Mouse (Mus musculus) limb, embryonic 11.5 days (tissue): Measurements from ENCODE around the gene Rcan1. TPM values are rescaled to one million over a fixed set of nuclear protein-coding genes. Genes with fewer than 3 reads are reported as not detected.

Source experiments
- ATAC-seq: fragments of 200-750 bp; cut with Nextera tagmentation; 2 replicates; pipeline ENCODE4 v1.8.0; 2017; ENCODE audit warnings: low read depth; ENCODE audit not compliant: insufficient number of reproducible peaks, low FRiP score, low TSS enrichment
- DNase-seq: peaks from one replicate; pipeline ENCODE4 v3.0.0-alpha.2; 2015; ENCODE audit warnings: low spot score
- H3K27ac ChIP-seq: fragments of 300-500 bp; sonication (generic); replicated peaks from 2 replicates; pipeline ENCODE4 v1.5.1; 2014; ENCODE audit warnings: low read depth, mild to moderate bottlenecking, low read length
- H3K27me3 ChIP-seq: fragments of 300-500 bp; sonication (generic); 2 replicates; pipeline ENCODE4 v1.6.1; 2014; ENCODE audit warnings: mild to moderate bottlenecking, low read length, mixed read lengths; ENCODE audit not compliant: control insufficient read depth, insufficient read depth
- H3K36me3 ChIP-seq: fragments of 300-500 bp; sonication (generic); 2 replicates; pipeline ENCODE4 v1.6.1; 2014; ENCODE audit warnings: mild to moderate bottlenecking, low read length, moderate library complexity, mixed read lengths; ENCODE audit not compliant: control insufficient read depth, insufficient read depth
- H3K4me1 ChIP-seq: fragments of 300-500 bp; sonication (generic); 2 replicates; pipeline ENCODE4 v1.6.1; 2014; ENCODE audit warnings: low read length, mixed read lengths; ENCODE audit not compliant: control insufficient read depth, insufficient read depth
- H3K4me2 ChIP-seq: fragments of 300-500 bp; sonication (generic); 2 replicates; pipeline ENCODE4 v1.6.1; 2014; ENCODE audit warnings: low read depth, mild to moderate bottlenecking, moderate library complexity; ENCODE audit not compliant: severe bottlenecking
- H3K4me3 ChIP-seq: fragments of 300-500 bp; sonication (generic); 2 replicates; pipeline ENCODE4 v1.5.1; 2014; ENCODE audit warnings: low read depth, low read length
- H3K9ac ChIP-seq: fragments of 300-500 bp; sonication (generic); 2 replicates; pipeline ENCODE4 v1.6.1; 2014; ENCODE audit warnings: mild to moderate bottlenecking, low read length
- H3K9me3 ChIP-seq: fragments of 300-500 bp; sonication (generic); 2 replicates; pipeline ENCODE4 v1.6.1; 2016; ENCODE audit warnings: low read length; ENCODE audit not compliant: control insufficient read depth
- WGBS: fragments of 180-500 bp; shearing (Covaris S2); extraction: QIAGEN DNeasy Blood & Tissue Kit; methylation state at CpG from one replicate; pipeline ENCODE4 v1.1.7; 2014; 5-methylcytosine and 5-hydroxymethylcytosine counted together
- polyA plus RNA-seq: library from polyadenylated mRNA; unstranded; fragments of >200 nt; fragmentation: Nextera tagmentation; extraction: Ambion mirVana; gene quantifications from 2 replicates; pipeline ENCODE4 v1.2.1, GENCODE M21; 2014

The Rcan1 gene
- polyA plus RNA-seq, 1 experiment from 2014 or later: 33.0 TPM

GRCm38 (mm10) chr16:92465226-92465625, 5.4 kb downstream of the Rcan1 start:
- H3K4me1 ChIP-seq: peaks cover 5% of the 10 kb centered on the region
- peak overlapping the region; percentile 84 for H3K4me3 ChIP-seq
- no peaks in the 10 kb centered on the region for H3K9me3 ChIP-seq
- 19% methylated on average over 10 of the region's 10 CpGs for WGBS
- no peaks in the 10 kb centered on the region for H3K36me3 ChIP-seq
- H3K4me2 ChIP-seq: peak overlapping the region; percentile 80
- ATAC-seq: no peak
- DNase-seq: no peak
- no peaks in the 10 kb centered on the region for H3K27me3 ChIP-seq
- H3K9ac ChIP-seq: peak overlapping the region; percentile 81
- H3K27ac ChIP-seq: no peak overlapping the region

GRCm38 (mm10) chr16:92464390-92464972, 6.2 kb downstream of the Rcan1 start:
- Histone ChIP-seq H3K27me3 (no peaks in the 10 kb centered on the region), H3K36me3 (no peaks in the 10 kb centered on the region), H3K9ac (no peak overlapping the region), H3K9me3 (no peaks in the 10 kb centered on the region), H3K4me2 (0 out of 2 replicates have a peak overlapping the region, but pooled peaks have one; percentile 80), H3K27ac (no peak overlapping the region), H3K4me1 (peaks cover 5% of the 10 kb centered on the region), H3K4me3 (no peak overlapping the region)
- WGBS: 79% methylated on average over 14 of the region's 14 CpGs
- no peak for ATAC-seq
- no peak for DNase-seq

- 74% methylated on average over 6 of the region's 6 CpGs for WGBS
- no peak overlapping the region for H3K4me3 ChIP-seq
- no peaks in the 10 kb centered on the region for H3K27me3 ChIP-seq
- no peak overlapping the region for H3K9ac ChIP-seq
- no peaks in the 10 kb centered on the region for H3K36me3 ChIP-seq
- DNase-seq (no peak), ATAC-seq (no peak)
- H3K4me2 ChIP-seq: no peak overlapping the region
- H3K4me1 ChIP-seq: peaks cover 5% of the 10 kb centered on the region
- no peak overlapping the region for H3K27ac ChIP-seq
- no peaks in the 10 kb centered on the region for H3K9me3 ChIP-seq
These were observed 9.3 kb downstream of the Rcan1 start for GRCm38 (mm10) chr16:92461412-92461811.

GRCm38 (mm10) chr16:92457594-92457993, 13.1 kb downstream of the Rcan1 start:
- H3K27ac ChIP-seq: no peak overlapping the region
- H3K9ac ChIP-seq: no peak overlapping the region
- ATAC-seq (no peak), DNase-seq (peak; percentile 84)
- H3K9me3 ChIP-seq: no peaks in the 10 kb centered on the region
- H3K27me3 ChIP-seq: no peaks in the 10 kb centered on the region
- 29% methylated on average over 7 of the region's 7 CpGs for WGBS
- H3K4me2 ChIP-seq: no peak overlapping the region
- H3K4me3 ChIP-seq: no peak overlapping the region
- no peaks in the 10 kb centered on the region for H3K4me1 ChIP-seq
- H3K36me3 ChIP-seq: no peaks in the 10 kb centered on the region

GRCm38 (mm10) chr16:92455969-92456368, 14.7 kb downstream of the Rcan1 start:
- H3K4me1 ChIP-seq: no peaks in the 10 kb centered on the region
- DNase-seq: no peak
- no peaks in the 10 kb centered on the region for H3K27me3 ChIP-seq
- no peak overlapping the region for H3K4me2 ChIP-seq
- no peaks in the 10 kb centered on the region for H3K36me3 ChIP-seq
- H3K9ac ChIP-seq: no peak overlapping the region
- no peak overlapping the region for H3K4me3 ChIP-seq
- WGBS: 92% methylated on average over 5 of the region's 5 CpGs
- no peak overlapping the region for H3K27ac ChIP-seq
- no peak for ATAC-seq
- H3K9me3 ChIP-seq: no peaks in the 10 kb centered on the region

- Histone ChIP-seq H3K4me2 (no peak overlapping the region), H3K4me3 (no peak overlapping the region), H3K27me3 (no peaks in the 10 kb centered on the region), H3K9ac (no peak overlapping the region), H3K36me3 (no peaks in the 10 kb centered on the region), H3K9me3 (no peaks in the 10 kb centered on the region), H3K27ac (no peak overlapping the region), H3K4me1 (no peaks in the 10 kb centered on the region)
- WGBS: 75% methylated on average over 8 of the region's 8 CpGs
- DNase-seq: no peak
- no peak for ATAC-seq
These were observed 15.2 kb downstream of the Rcan1 start for GRCm38 (mm10) chr16:92455488-92455887.

GRCm38 (mm10) chr16:92454495-92454894, 16.2 kb downstream of the Rcan1 start:
- Histone ChIP-seq H3K36me3 (no peaks in the 10 kb centered on the region), H3K4me1 (no peaks in the 10 kb centered on the region), H3K4me3 (no peak overlapping the region), H3K27me3 (no peaks in the 10 kb centered on the region), H3K9ac (no peak overlapping the region), H3K27ac (no peak overlapping the region), H3K9me3 (no peaks in the 10 kb centered on the region), H3K4me2 (no peak overlapping the region)
- DNase-seq (no peak), ATAC-seq (no peak)
- WGBS: 89% methylated on average over 18 of the region's 18 CpGs

GRCm38 (mm10) chr16:92454002-92454401, 16.7 kb downstream of the Rcan1 start:
- Histone ChIP-seq H3K27me3 (no peaks in the 10 kb centered on the region), H3K4me1 (no peaks in the 10 kb centered on the region), H3K9me3 (no peaks in the 10 kb centered on the region), H3K4me3 (no peak overlapping the region), H3K36me3 (no peaks in the 10 kb centered on the region), H3K4me2 (no peak overlapping the region), H3K27ac (no peak overlapping the region), H3K9ac (no peak overlapping the region)
- DNase-seq (no peak), ATAC-seq (no peak)
- WGBS: 90% methylated on average over 7 of the region's 7 CpGs

GRCm38 (mm10) chr16:92452609-92453008, 18.1 kb downstream of the Rcan1 start:
- H3K9me3 ChIP-seq: no peaks in the 10 kb centered on the region
- no peaks in the 10 kb centered on the region for H3K27me3 ChIP-seq
- DNase-seq (no peak), ATAC-seq (no peak)
- no peak overlapping the region for H3K4me3 ChIP-seq
- 63% methylated on average over 8 of the region's 8 CpGs for WGBS
- H3K4me2 ChIP-seq: no peak overlapping the region
- no peaks in the 10 kb centered on the region for H3K4me1 ChIP-seq
- H3K36me3 ChIP-seq: no peaks in the 10 kb centered on the region
- no peak overlapping the region for H3K9ac ChIP-seq
- no peak overlapping the region for H3K27ac ChIP-seq
